Mouse (Mus musculus) NIH3T3 (cell line): ENCODE results near the gene Mrpl58.
"Not testable (repeated sequence)": the region's sequence is repeated elsewhere in the genome, so short reads cannot be mapped to it uniquely, and the experiment has no call there.

Experiments
- DNase-seq: peaks from one replicate; pipeline ENCODE4 v3.0.0-alpha.2; 2012; ENCODE audit warnings: low read depth

The Mrpl58 gene

GRCm38 (mm10) chr11:115382891-115383290 is 20.7 kb upstream of the Mrpl58 start:
- DNase-seq, result peak; percentile 43

DNA sequence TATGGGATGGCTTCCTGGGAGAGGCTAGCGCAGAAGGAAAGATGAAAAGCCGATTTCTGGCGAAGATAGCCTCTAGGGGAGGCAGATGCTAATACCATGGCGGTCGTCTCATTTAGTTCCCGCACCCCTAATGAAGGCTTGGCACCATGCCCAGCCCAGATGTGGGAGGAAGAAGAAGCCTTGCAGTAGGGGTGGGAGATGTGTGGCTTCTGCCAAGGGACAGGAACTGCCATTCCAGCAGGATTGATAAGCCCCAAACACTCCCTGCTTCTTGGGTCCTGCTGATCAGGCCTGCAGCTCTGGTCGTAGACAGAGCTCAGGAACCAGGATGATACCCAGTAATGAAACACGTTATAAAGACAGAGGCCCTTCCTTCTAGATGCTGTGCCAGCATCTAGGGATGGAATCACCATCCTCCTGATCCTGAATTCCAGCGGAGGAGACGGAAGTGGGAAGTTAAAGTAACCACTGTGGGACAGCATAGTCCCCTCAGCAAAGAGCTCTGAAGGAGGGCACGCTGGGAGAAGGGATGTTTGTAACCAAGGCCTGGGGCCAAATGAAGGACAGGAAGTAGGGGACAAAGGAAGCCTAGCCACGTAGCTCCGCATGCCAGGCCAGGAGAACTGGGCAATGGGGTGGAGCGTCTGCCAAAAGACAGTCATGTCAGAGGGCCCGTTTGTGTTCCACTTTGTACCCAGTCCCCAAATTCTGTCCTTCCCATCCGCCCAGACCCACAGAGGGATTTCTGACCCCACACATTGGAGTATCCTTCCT is 19.7 kb upstream of the Mrpl58 start:
- peak; percentile 52 for DNase-seq

- DNase-seq, result peak; percentile 22
Measured at GRCm38 (mm10) chr11:115384587-115384986, 19.0 kb upstream of the Mrpl58 start.

GRCm38 (mm10) chr11:115386859-115387258 is 16.7 kb upstream of the Mrpl58 start:
- not testable (repeated sequence) for DNase-seq

- DNase-seq, result no peak
Measured at GRCm38 (mm10) chr11:115391358-115391757, 12.2 kb upstream of the Mrpl58 start.

DNA sequence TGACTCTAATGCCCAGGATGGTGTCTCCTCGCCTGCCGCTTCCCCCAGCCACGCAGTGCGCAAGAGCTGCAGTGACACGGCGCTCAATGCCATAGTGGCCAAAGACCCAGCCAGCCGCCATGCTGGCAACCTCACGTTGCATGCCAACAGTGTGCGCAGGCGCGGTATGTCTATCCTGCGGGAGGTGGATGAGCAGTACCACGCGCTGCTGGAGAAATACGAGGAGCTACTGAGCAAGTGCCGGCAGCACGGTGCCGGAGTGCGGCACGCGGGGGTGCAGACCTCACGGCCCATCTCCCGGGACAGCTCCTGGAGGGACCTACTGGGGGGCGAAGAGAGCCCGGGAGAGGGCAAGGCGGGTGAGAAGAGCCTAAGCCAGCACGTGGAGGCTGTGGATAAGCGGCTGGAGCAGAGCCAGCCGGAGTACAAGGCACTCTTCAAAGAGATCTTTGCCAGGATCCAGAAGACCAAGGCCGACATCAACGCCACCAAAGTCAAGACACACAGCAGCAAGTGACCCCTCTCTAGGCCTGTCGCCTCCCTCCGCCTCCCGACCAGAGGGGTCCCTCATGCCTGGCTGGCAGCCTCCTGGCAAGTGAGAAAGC is 9.7 kb upstream of the Mrpl58 start:
- no peak for DNase-seq

DNA sequence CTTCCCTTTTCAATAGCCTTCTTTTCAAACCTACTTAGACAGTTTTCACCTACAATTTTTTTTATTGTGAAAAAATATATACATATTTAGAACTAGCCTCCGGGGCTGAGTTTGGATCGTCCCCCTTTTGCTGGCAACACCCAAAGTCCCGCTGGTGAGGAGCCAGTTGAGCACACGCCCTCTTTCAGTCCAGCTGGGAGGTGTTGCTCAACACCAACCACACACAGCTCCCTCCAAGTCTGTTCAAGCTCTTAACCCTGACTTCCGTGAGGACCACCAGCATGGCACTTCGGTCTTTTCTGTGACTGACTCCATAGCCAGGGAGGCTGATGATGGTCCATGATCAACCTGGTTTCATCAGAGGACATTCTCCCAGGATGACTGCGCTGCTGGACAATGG is 5.5 kb upstream of the Mrpl58 start:
- DNase-seq, result peak; percentile 79

GRCm38 (mm10) chr11:115400126-115400525 is 3.4 kb upstream of the Mrpl58 start:
- peak; percentile 46 for DNase-seq

DNA sequence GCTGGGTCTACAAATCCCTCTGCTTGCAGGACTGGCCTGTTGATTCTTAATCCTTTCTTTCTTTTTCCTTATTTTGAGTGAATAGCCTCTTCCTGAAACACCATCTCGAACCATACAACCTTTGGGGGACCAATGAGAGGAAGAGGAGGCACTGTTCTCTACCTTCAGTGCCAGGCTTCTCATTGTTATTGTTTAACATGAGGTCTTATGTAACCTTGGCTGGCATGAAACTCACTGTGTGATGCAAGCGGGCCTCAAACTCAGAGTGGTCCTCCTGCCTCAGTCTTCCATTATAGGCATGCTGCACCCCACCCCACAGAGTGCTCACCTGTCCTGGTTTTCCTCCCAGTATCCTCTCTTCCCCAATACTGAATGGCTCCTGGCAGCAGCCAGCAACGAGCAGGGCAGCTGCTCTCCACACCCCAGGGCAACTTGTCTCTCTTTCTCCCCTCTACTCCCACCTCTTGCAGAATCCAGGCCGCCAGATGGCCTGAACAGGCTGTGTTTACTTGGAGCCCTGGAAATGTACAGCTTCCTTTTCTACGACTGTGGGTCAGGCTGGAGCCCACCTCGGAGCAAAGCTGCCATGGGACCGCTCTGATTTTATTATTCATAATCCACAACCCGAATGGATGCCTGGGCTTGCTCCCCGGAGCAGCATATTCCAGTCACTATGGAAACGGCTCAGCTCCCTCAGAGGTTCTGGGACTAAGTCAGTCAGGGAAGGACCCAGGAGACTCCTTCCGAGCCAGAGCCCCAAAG is 2.7 kb upstream of the Mrpl58 start:
- peak; percentile 31 for DNase-seq

GRCm38 (mm10) chr11:115405723-115406122 is 2.2 kb downstream of the Mrpl58 start:
- DNase-seq, result no peak

DNA sequence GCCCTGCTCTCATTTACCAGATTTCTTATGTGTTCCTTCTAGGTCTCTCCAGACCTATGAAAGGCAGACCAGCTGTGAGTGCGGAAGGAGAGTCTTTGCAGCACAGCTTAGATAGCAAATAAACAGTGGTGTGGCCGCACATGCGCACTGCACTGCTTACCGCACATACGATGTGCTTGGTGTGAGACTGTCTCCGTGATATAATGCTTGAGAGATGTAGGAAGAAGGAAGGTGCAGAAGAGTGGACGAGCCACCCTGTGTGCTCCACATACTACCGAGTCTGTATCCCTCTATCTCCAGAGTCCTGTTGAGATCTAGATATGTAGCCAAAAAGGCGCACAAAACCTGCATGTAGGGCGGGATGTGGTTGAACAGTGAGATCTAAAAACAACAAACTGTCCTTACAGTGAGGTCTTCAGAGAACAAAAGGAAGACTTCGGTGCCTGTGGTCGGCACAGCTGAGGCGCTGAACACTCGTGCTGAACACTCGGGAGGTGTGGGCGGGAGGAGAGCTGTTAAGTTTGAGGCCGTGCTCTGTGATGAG is 3.4 kb downstream of the Mrpl58 start:
- DNase-seq, result no peak

DNA sequence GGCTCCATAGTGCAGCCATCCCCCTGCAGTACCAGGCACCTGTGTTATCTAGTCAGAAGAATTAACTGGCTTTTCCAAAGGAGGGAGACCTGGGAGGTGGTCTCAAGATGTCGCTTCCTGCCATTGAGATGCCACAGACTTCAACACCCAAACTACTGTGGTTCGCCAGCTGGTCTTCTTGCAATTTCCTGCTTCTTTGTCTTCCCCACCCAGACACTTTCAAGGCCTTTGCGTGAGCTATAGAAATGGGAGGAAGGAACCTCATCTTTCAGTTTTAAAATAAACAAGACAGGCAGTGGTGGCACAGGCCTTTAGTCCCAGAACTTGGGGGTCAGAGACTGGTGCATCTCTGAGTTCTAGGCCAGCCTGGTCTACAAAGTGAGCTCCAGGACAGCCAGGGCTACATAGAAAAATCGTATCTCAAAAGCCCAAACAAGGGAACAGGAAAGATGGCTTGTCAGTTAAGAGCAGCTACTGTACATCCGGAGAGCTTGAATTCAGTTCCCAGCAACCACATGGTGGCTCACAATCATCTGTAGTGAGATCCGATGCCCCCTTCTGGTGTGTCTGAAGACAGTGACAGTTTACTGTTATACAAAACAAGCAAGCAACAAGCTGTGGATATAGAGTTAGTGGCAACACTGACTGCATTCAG is 4.8 kb downstream of the Mrpl58 start:
- DNase-seq, result no peak

DNA sequence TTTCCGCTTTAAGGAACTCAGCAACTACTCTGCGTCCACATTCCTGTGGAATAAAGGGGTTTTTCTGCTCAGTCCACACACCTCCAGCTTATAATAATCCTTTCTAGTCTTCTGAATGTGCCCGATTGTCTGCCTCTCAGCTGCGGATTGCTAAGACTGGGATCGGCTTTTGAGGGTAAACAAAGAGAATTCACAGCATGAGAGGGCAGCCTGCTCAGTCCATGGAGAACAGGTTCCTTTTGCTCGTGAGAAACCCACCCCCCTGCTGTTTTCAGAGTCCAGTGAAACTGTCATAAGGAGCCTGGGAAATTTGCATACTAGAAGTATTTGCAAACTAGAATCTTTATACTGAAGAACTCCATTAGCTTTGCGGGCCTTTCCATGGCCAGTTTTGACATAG is 6.0 kb downstream of the Mrpl58 start:
- no peak for DNase-seq

DNA sequence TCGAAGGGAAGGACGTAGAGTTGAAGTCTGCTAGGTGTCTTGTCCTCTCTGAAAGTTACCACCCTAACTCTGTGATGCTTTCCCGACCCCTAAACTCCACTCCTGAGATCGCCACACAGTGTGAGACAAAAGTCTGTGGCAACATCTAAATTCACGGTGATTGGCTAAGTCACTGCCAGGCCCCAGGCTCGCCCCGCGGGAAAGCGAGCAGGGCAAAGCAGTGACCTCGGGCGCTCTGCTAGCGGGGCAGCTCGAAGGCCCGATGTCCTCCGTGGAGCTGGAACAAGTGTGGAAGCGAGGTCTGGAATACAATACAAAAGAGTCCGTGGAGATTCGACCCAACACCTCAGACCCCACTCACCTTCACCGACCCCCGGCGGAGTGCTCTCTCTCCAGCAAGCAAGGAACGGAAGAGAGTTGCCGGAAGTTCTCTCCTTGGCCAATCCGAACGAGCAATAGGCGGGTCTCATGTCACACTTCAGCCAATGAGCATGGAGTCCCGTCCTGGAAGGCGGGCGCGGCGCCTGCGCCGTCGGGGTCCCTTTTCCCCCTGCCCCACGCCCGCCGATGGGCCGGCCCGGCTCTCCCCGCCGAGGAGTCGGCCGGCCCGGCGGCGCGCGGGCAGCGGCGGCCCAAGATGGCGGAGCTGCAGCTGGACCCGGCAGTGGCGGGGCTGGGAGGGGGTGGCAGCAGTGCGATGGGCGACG is 16.1 kb downstream of the Mrpl58 start, which contains the start of the genes Atp5h and Kctd2:
Gene Atp5h, minus strand, starts transcription at position 432 of the 707 bp plus-strand sequence.
Gene Kctd2, plus strand, starts transcription at position 598 of the 707 bp plus-strand sequence.
- DNase-seq, result peak; percentile 98

DNA sequence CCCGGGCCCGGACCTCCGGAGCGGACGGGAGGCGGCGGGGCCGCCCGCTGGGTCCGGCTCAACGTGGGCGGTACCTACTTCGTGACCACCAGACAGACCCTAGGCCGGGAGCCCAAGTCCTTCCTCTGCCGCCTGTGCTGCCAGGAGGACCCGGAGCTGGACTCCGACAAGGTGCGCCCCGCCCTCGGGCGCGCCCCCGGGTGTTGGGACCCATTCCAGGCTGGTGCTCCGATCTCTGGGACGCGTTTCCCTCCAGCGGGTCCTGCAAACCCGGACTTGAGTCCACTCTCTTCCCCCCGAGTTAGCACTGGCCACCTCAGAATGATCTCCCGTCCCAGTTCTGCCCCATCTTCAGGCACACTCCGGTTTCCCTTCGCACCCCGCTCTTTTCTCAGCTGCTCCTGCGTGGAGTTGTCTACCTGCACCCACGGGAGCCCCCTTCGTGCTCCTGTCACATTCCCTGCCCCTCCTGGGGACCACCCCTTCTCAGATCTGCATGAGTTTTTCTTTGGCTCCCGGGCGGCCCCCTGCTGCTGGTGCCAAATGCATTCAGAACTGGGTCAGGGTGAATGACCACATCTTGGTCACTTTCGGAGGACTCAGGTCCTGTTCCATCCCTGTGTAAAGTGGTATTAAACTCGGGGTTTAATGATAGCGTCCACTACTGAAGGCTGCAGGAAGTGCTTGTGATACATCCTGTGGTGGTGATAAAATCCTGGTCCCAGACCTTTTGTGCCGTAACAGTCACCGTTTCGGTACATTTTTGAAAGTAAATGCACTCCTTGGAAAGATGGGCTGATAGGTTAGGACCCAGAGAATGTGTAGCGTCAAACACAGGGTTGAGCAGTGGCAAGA is 17.0 kb downstream of the Mrpl58 start:
- DNase-seq, result peak; percentile 75

- peak; percentile 13 for DNase-seq
Measured at GRCm38 (mm10) chr11:115421328-115421727, 17.8 kb downstream of the Mrpl58 start.

DNA sequence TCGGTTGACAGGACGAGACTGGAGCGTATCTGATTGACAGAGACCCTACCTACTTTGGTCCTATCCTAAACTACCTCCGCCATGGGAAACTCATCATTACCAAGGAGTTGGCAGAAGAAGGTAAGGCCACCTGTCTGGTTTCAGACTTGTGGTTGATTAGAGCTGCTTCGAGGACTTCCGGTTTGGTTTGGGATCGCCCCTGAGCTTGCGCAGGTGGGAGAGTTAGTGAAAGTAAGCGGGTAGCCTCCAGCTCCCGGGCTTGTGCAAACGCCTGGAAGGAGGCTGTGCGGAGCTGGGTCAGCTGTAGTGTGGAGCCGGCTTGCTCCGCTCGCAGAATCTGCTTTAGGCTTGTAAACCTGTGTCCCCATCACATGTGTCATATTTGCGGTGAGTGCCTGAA is 18.4 kb downstream of the Mrpl58 start:
- DNase-seq, result no peak

DNA sequence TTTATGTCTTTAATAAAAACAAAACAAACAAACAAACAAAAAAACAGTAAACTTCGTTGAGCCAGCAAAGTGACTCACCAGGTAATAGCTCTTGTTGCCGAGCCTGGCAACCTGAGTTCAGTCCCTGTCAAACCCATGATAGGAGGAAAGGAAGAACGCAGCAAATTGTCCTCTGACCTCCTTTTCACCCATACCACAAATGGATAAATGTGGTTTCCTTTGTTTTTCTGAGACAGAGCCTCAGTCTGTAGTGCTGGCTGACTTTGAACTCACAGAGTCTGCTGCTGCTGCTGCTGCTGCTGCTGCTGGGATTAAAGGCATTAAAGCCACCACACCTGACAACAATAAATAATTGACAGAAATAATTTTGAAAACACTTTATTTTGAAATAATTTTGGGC is 19.5 kb downstream of the Mrpl58 start:
- no peak for DNase-seq

GRCm38 (mm10) chr11:115424666-115425065 is 21.1 kb downstream of the Mrpl58 start:
- DNase-seq, result no peak

DNA sequence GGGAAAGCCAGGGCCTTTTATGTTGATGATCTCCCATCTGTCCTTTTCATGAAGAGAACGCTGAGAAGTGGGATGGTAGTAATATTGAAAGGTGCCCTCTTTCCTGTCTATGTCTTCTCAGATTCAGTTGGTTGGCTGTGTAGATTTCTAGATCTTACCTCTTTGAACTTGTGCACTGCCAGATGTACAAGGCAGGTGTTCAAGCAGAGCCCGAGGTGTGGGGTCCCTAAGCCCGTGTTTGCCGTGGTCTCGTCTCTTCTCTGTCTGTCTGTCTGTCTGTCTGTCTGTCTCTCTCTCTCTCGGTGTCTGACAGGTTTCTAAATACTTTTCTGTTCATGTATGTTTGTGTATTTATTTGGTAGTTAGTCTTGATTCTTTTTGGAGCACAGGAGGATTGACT is 22.1 kb downstream of the Mrpl58 start:
- no peak for DNase-seq
